Mouse (Mus musculus) left cerebral cortex, adult 11 months (tissue): ENCODE results near the gene Ptprs.
A peak's percentile ranks its signal among the peaks of the same experiment; 100 is the strongest.

Experiments used
- DNase-seq: peaks from one replicate; pipeline ENCODE4 v3.0.0; 2022; ENCODE audit warnings: low spot score

Gene Ptprs

DNA sequence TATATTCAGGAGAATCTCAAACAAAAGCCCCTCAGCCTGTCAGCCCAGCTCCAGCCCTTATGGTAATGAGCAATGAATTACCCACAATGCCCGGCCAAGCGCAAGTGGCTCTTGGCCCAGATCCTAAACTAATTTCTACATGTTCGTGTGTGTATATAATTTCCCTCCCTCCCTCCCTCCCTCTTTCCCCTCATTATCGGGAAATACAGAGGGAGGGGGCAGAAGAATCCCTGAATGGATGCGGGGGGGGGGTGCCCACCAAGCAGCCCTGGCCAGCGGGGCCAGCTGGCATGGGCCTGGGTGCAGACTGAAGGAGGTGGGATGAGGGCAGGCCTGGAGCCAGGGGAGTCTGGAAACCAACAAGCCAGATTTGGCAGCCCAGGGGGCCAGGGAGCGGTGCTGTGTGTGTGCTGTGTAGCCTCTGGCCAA lies 8.8 kb downstream of the Ptprs start:
- no peak for DNase-seq

DNA sequence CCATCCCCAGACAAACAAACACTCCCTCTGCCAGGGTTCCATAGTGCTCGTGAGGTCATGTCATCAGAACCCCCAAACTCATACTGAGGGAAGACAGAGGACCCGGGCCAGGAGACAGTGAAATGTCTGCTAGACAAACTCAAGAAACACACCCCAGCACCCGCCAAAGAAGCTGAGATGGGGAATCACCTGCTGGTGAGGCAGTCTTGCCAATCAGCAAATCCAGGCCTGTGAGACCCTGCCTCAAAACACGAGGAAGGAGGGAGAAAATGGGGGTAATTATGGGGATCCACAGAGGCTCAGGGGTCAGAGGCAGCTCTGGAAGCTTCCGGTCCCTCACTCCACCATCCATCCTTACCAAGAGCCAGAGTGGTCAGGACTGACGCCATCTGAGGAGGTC lies 9.5 kb downstream of the Ptprs start:
- DNase-seq = no peak

DNA sequence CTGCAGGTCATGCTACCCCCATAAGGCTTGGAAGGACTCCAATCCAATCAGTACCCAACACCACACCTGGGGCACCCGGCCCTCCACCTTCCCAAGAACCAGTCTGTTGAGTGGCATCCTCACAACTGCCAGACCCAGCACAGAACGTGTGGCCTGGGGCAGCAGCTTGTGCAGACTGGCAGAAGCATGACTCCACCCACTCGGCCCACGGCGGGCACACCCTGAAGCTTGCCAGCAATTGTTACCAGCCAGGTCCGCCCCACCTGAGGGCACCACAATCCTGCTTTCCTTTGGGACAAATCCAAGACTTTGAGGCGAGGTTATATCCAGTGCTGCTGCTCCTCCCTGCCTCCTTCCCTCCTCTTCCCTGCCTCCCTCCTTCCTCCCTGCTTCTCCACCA lies 11.5 kb downstream of the Ptprs start:
- DNase-seq = no peak

DNA sequence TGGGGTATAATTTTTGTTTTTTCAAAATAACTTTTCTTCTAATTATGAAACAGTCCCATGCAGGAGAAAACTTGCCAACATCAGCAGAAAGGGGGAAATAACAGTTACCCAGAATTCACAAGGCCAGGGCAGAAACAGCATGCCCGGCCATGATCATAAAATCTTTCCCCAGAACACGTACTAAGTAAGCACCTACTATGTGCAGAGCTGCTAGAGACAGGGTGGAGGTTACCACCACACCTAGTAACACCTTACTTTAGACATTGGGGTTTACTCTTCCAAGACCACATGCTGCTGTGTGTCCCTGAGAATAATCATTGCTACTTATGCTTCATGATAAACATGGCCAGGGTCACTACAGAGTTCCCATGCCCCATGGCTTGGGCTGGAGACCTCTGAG lies 11.9 kb downstream of the Ptprs start:
- DNase-seq = no peak

DNA sequence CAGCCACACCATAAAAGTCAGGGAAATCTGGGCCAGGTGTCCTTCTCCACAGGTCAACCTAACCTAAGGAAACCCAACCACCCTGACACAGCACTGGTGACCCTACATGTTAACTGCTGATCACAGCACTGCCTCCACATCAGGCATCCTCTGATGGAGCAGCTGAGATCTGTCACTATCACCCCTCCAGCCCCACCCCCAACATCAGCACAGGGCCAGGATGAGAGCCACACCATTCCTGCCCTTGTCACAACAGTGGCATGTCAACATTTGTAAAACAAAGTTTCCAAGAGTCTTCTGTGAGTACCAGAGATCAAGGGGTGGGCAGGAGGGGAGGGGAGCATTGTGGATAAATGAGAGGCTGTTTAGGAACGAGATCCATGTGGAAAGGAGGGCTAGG lies 12.8 kb downstream of the Ptprs start:
- DNase-seq = no peak

DNA sequence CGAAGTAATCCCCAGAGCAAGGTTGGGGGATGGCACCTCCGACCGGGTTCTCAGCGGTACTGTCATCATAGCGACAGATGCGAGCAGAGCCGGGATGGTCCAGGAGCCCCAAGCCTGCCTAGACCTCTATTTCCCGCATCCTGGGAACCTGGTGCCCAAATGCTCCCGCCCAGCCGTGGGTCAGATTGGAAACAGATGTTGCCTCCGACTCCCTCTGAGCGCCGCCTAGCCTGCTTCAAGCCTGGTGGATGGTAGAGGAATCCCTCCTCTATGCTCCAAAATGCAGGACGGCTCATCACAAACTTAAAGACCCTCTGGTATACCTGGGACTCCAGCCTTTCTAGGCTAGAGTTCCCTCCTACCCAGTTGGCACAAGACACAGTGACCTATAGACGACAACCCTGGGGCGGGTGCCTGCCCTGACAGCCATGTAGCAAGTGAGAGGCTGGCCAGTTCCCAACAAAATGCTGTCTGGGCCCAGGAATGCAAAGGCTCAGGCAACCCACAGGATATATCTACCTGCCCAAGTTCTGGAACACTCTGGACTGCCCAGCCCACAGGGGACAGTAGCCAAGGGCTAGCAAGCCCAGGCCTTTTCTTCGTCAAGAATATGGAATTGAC lies 13.3 kb downstream of the Ptprs start:
- no peak for DNase-seq

DNA sequence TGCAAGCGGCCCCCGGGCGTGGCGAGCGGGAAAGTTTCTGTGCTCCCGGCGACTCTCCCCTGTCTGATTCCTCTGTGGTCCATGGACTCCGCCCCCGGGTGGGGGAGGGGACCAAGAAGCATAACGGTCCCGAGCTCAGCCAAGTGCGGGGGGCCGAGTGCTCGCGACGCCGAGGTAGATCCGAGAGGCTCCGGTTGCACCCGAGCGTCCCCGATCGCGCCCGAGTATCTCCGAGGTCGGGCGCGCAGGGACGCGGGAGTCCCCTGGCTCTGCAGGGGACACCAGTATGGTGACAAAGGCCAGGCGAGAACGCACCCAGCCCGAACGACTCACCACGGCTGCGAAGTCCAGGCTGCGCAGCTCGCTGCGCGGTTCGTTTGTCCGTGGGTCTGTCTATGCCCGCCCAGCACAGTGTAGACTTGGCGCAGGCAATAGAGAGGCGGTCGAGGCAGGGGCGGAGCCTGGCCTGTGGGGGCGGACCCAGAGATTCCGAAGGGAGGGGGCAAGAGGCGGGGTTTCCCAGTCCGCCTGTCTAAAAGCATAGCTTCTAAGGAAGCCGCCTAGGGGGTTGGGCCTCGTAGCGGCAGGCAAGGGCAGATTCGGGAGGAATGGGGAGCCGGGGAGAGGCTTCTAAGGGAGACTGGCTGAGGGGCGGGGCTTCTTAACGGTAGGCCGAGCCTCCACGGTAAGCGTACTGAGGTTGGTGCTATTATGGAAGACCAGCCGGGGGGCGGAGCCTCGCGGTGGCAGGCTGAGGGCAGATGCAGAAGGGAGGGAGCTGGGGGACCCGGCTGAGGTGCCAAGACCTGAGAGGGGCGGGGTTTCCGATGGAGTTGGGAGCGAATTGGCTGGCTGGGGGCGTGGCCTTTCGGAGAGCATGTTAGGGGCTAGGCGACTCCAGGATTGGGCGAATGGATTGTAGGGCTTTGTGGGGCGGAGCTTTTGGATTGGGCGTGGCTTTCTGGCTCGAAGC lies 14.2 kb downstream of the Ptprs start:
- DNase-seq = peak; percentile 97

DNA sequence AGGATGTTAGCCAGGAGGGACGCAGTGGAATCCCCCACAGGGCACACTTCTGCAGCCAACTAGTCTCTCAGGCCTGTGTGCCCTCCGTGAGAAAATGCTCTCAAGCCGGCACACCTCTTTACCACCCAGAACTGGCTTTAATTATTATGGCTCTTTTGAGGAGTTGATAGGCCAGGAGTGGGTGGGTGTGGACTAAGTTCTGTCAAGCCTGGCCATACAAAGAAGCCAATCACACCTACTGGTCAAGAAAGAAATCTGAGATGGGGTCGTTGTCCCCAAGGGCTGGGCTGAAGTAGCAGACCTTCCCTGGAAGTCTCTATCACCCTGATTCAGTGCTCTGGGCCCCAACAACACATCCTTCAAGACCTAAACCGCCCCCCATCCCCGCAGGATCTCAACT lies 15.4 kb downstream of the Ptprs start:
- no peak for DNase-seq

DNA sequence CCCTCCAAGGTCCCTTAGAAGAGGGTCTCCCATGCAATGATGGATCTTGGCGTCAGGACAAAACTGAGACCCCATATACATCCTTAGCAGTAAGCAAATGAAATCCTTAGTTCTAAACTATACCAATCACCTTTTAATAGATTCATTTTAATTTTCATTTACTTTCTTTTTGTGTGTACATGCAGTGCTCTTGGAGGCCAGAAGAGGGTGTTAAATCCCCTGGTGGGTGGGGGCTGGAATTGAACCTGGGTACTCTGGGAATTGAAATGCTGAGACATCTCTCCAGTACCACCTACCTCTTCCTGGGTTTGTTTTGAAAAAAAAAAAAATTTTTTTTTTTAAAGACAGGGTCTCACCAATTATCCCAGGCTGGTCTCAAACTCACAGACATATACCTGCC lies 18.8 kb downstream of the Ptprs start:
- no peak for DNase-seq

DNA sequence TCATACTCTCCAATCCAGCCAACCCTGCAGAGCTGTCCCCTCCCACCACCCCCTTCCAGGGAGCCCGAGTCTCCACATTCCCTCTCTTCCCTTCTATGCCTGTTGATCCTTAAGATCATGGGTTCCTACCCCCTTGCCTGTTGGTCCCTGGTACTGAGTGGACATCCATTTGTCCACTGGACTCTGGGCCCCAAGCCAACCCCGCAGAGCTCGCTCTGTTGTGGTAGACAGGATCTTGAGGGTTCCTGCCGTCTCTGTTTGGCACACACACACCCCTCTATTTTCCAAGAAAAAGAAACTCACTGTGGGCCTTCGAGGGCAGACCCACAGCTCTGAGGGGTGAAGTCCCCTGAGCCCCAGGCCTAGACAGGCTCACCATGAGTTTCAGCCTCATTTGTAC lies 19.9 kb downstream of the Ptprs start:
- no peak for DNase-seq

DNA sequence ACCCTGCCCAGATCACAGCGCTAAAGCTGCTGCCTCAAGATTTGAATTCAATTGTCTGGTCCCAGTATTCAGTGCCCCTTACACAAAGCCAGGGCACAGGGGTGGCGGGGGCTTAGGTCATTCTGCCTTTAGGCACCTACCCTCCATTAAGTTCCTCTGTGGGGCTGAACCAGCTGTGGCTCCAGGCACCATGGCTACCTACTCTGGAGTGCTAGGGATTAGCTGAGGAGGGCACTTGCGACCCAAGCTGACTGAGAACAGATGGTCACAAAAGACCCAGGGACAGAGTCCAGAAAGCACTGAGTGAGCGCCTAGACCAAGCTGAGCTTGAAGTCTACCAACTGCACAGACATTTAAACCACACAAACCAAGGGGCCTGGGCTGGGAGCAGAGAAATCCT lies 22.6 kb downstream of the Ptprs start:
- DNase-seq = no peak

DNA sequence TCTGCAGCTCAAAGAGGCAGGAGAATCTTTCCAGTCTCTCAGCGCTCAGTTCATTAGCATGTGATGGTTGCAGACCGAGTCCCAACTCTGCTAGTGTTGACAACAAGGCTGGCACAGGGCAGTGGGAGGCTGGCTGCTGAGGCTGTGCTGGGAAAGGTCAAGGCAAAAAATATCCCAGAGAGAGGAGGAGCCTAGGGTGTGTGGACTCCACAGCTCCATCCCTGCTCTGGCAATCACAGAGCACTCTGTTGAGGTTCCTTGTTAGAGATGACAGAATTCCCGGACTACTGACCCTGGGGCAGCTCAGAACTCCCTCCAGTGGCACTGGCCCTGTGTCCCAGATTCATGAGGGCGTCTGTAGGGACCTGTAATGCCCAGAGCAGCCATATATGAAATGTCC lies 23.0 kb downstream of the Ptprs start:
- no peak for DNase-seq

DNA sequence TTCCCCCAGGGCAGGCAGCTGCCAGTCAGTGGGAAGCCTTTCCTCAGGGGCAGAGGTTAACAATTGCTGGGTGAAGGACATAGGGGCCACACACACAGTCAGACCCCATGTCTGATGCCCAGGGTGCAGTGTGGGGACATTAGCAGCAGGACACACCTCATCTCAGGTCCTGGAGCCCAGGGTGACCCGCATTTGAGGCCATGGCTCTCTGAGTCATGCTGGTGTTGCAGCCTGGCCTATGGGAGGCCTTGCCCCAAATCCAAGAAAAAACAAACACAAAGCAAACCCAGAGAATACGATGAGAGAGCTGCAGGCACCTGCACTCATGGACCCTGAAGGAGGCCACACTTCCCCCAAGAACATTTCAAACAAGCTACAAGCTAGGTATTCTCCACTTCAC lies 28.6 kb downstream of the Ptprs start:
- no peak for DNase-seq

DNA sequence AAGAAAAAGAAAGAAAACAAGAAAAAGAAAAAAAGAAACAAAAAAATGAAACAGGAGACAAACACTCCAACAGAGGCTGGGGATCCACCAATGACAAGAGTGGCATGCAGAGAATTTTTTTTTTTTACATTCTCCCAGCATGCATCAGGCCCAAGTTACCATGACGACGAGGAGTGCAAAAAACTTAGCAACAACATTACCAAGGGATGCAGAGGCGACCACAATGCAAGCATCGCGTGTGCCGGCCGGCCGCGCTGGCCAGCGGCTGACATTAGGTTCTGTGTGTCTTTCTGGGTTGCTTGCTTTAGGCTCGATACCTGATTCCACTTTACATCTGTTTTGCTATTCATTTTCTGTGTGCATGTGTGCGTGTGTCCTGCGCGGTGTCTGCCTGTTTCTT lies 30.9 kb downstream of the Ptprs start:
- DNase-seq = no peak

DNA sequence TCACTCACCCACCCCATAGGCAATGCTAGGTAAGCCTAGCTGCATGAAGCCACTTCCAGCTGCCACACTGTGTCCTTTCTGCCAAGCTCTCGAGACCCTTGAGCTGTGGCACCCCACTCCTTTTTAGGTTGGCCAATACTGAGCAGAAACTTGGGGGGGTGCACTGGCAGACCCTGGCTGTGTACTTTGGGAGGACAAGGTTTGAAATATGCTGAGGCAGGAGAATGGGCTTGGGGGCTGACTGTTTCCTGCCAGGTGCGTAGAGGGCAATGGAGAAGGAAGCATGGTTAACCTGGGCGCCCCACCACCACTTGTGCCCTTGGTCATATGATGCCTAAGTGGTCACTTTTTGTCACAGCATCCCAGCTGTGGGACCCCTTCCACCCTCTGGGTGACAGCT lies 31.5 kb downstream of the Ptprs start:
- no peak for DNase-seq

DNA sequence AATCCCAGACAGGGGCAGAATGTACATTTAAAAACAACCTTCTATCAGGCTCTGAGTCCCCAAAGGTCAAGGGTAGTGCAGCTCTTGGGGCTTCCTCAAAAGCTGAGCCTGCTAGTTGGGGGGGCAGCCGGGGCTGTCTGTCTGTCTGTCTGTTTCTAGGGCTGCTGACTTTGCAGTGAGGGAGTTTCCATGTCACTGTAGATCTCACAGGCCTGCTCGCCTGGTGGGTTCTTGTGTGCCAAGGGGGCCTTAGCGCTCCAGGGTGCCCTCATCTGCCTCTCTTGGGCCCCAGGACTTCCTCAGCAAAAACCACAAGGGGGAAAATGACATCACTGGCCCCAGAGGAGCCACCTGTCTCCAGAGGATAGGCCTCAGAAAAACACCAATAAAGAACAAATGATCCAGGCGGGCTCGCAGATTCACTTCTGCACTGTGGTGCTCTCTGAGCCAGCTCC lies 32.9 kb downstream of the Ptprs start:
- no peak for DNase-seq

DNA sequence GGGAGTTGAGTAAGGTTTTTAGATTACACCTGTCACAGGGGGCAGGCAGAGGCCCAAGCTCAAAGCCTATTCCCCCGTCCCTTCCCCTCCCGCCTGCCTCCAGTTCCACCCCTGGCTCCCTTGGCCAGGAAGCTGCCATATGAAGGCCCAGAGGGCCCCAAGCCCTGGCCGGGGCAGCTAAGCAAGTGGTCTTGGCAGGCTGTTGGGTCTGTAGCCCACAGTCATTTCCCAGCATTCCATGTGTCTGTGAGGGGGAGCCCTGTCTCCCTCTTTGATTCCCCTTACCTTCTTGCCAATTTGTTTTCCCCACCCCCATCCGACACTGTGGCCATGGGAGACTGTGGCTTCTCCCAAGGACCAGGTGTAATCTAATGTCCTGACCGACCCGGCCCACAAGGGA lies 34.0 kb downstream of the Ptprs start:
- no peak for DNase-seq

DNA sequence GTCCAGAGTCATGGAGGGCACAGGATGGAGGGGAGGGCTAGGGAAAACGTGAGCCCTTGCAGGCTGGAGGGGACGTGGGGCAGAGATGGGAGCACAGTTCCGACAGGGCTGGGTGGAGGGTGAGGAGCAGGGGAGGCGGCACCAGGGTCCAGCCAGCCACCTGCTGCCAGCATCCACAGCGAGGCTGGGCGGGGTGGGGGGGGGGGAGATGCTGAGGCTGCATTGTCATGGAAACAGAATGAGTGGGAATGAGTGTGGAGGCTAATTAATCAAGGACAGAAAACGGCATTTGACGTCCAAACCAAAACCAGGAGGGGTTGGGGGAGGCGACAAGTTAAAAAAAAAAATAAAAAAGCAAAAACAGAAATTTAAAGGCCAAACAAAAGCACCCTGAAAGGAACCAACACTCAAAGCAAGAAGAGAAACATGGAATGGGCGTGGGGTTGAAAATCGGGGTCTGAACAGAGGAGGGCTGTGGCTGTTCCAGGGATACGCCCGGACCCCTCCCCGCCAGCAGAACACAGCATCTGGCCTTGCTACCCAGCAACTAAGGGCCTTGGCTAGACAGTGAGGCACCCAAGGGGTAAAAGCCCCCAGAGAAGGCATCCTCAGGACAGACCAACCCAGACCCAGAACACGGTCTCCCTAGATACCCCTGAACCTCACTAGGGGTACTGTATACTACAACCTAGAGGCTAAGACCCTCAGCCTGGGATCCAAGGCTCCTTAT lies 36.4 kb downstream of the Ptprs start:
- DNase-seq = no peak

DNA sequence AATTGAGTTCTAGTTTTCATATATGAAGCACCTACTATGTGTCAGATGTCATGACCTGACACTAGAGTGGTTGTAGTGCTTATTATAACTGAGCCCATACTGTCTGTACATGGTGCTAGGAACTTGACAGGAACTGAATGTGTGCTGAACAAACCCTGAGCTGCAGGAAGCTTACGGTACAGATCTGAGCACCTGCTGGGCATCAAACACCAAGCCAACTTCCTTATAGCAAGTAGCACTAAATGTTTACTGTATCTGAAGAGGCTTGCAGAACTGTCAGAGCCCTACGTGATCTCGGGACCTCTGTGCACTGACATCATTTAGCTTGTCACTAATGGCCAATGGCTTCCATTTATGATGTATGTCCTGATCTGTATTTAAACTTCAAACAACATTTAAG lies 44.7 kb downstream of the Ptprs start:
- DNase-seq = no peak

DNA sequence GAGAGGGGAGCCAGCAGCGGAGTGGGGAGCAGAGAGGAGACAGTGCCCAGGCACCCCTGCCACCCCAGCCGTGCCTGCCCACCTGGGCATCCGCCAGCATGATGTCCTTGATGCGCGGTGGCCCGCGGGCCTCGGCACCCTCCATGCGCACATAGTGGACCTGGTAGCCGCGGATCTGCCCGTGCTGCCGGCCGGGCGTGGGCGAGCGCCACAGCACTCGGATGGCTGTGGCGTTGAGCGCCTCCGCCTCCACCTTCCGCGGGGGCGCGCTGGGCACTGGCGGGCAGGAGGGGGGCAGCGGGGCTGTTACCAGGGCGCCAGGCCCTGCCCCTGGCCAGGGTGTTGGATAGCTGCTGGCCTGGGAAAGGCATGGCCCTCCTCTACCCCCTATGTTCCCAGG lies 48.4 kb downstream of the Ptprs start:
- no peak for DNase-seq

DNA sequence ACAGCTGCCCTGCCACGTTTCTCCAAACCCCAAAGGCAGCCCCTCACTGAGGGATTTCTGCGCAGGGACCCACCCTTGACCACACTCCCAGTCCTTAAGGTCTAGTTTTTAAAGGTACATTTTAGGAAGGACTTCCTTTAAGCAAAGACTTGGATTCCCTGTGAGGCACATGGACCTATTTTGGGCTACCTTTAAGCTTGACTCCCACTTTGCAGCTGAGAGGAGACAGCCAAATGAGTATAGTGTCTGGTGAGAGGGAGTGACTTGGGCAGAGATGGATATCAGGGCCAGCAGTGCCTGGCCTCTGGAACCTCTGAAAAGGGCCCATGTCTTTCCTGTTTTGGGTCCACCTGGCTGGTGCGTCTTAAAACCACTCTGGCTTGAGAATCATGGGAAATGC lies 50.3 kb downstream of the Ptprs start:
- no peak for DNase-seq

DNA sequence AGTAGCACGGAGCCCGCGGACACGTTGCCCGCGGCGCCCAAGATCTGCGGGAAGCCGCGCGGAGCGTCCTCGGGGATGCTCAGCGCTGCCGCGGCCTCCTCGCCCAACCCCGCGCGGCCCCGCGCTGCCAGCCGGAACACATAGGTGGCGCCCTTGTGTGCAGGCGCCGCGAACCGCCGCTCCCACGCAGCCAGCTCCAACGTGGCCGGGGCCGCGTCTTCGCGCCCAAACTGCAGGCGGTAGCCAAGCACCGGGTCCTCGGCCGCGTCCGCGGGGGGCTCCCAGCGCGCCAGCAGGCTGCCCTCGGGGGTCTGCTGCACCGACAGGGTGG lies 50.7 kb downstream of the Ptprs start:
- peak; percentile 44 for DNase-seq
